Mouse (Mus musculus): ENCODE results near the gene Olfr1418. TPM values are rescaled to one million over a fixed set of nuclear protein-coding genes. Genes with fewer than 3 reads are reported as not detected.
"Not testable (repeated sequence)": the region's sequence is repeated elsewhere in the genome, so short reads cannot be mapped to it uniquely, and the experiment has no call there.

The Olfr1418 gene
- total RNA-seq (2014; fragmentation: Nextera tagmentation) (not detected in 2 replicates), total RNA-seq (2017) (0.11 and 0.17 TPM in 2 replicates), polyA plus RNA-seq (2012) (not detected in 2 replicates)

DNA sequence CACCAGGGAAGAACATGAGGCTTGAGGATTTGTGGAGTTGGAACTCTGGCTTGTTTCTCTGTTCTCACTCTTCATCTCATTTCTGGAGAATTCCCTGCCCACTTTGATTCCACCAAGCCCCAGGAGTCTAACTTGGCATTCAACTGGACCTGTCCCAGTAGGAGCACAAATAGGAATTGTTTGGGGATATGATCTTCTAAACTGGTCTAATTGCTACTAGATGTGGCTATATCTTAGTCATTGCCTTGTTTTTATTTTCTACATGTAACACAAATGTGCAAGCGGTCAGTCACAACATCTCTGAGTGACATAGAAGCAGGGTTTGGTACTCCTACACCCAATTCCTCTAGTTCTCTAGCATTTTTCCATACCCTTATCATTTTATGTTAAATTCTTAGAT lies at the start of gene Olfr1418:
Gene Olfr1418 (minus strand): TSS at position 101 of the 400 bp plus-strand sequence.
- Histone ChIP-seq H3K36me3 (replicated peaks) (no peaks in the 10 kb centered on the region), H3K4me1 (ENCODE audit: insufficient read depth, low read depth, low read length) (no peaks in the 10 kb centered on the region), H3K4me3 (ENCODE audit: low read depth, low read length) (no peak within 1 kb of the TSS), H3K9me3 (replicated peaks) (no peaks in the 10 kb centered on the region), H3K27me3 (ENCODE audit: insufficient read depth, low read length) (no peaks in the 10 kb centered on the region)
- DNase-seq (ENCODE audit: low spot score) = no peak
- no peak for ATAC-seq (ENCODE audit: extremely low read depth, insufficient number of reproducible peaks, low FRiP score, poor library complexity, severe bottlenecking)
- TF ChIP-seq TAL1 (conservative IDR thresholded peaks at IDR 0.05; ENCODE audit: low read depth, low read length) = no peak

DNA sequence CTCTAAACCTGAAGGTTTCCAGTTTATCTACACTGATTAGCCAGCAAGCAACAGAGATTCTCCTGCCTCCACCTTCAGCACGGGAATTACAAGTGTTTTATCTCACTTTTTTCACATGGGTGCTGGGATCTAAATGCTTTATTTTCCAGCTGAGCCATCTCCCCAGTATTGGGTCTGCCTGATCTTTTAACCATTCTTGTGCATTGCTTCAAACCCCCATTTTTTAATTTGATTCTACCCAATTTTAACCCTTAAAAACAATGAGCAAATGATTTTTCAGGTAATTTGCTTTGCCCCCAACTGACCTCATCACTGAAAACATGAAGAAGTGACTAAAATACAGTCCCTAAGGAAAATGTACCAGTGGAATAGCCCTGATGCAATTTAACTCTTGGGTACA lies 25.4 kb upstream of the Olfr1418 start, which contains the start of gene Olfr1420:
Gene Olfr1420 (plus strand): TSS at position 301 of the 400 bp plus-strand sequence.
- no peaks in the 10 kb centered on the region for H3K4me1 ChIP-seq (ENCODE audit: insufficient read depth, low read depth, low read length)
- ATAC-seq (ENCODE audit: extremely low read depth, insufficient number of reproducible peaks, low FRiP score, poor library complexity, severe bottlenecking) (no peak), DNase-seq (ENCODE audit: low spot score) (no peak)
- H3K9me3 ChIP-seq (replicated peaks) = no peaks in the 10 kb centered on the region
- TF ChIP-seq GATA2 (IDR thresholded peaks at IDR 0.05; ENCODE audit: borderline replicate concordance, low read depth, low read length) (no peak), CTCF (IDR thresholded peaks at IDR 0.05; ENCODE audit: low read depth, low read length) (no peak), GATA1 (IDR thresholded peaks at IDR 0.05; ENCODE audit: borderline replicate concordance, low read length) (no peak)
- H3K27me3 ChIP-seq (ENCODE audit: insufficient read depth, low read length) = peaks cover 4% of the 10 kb centered on the region
- no peaks in the 10 kb centered on the region for H3K36me3 ChIP-seq (replicated peaks)
- no peak within 1 kb of the TSS for H3K4me3 ChIP-seq (ENCODE audit: low read depth, low read length)

- H3K4me1 ChIP-seq (ENCODE audit: insufficient read depth, low read depth, low read length); H3K4me3 ChIP-seq (ENCODE audit: low read depth, low read length); H3K9me3 ChIP-seq (replicated peaks); H3K27me3 ChIP-seq (ENCODE audit: insufficient read depth, low read length); ATAC-seq (ENCODE audit: extremely low read depth, insufficient number of reproducible peaks, low FRiP score, poor library complexity, severe bottlenecking); DNase-seq (ENCODE audit: low spot score); H3K36me3 ChIP-seq (replicated peaks): not testable (repeated sequence)
Observed at GRCm38 (mm10) chr19:11878404-11878803, 17.5 kb upstream of the Olfr1418 start.

DNA sequence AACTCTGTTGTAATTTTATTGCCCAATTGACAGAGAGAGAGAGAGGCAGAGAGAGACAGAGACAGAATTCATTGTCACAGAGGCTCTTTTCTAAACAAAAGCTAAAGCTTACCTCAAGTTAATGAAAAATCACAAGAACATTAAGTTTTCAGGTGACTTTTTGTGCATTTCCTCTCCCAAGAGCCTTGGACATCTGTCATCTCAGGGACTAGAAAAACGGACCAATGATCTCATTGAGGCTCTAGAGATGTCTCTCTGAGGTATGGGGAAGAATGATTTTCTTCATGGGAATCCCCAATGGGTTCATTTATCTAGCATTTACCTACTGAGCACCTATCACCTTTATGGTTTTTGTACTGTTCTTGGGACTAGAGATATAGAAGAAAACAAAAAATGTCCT lies 14.1 kb upstream of the Olfr1418 start, which contains the start of gene Olfr1419:
Gene Olfr1419 (minus strand): TSS at position 101 of the 400 bp plus-strand sequence.
- TF ChIP-seq GATA1 (IDR thresholded peaks at IDR 0.05; ENCODE audit: borderline replicate concordance, low read length) = no peak
- TF ChIP-seq GATA2 (IDR thresholded peaks at IDR 0.05; ENCODE audit: borderline replicate concordance, low read depth, low read length) = no peak
- no peak for TF ChIP-seq CTCF (IDR thresholded peaks at IDR 0.05; ENCODE audit: low read depth, low read length)
- TF ChIP-seq TAL1 (conservative IDR thresholded peaks at IDR 0.05; ENCODE audit: low read depth, low read length) = no peak
- TF ChIP-seq POLR2AphosphoS5 (IDR thresholded peaks at IDR 0.05; ENCODE audit: insufficient replicate concordance, low read depth, low read length) = no peak
- Histone ChIP-seq H3K4me1 (ENCODE audit: insufficient read depth, low read depth, low read length) (no peaks in the 10 kb centered on the region; the same call in 1 of the 2 replicates), H3K36me3 (replicated peaks) (no peaks in the 10 kb centered on the region), H3K4me3 (ENCODE audit: low read depth, low read length) (no peak within 1 kb of the TSS), H3K9me3 (replicated peaks) (no peaks in the 10 kb centered on the region), H3K27me3 (ENCODE audit: insufficient read depth, low read length) (peaks cover 5% of the 10 kb centered on the region)
- DNase-seq (ENCODE audit: low spot score) (no peak), ATAC-seq (ENCODE audit: extremely low read depth, insufficient number of reproducible peaks, low FRiP score, poor library complexity, severe bottlenecking) (no peak)

GRCm38 (mm10) chr19:11867837-11868236 lies 7.0 kb upstream of the Olfr1418 start:
- no peaks in the 10 kb centered on the region for H3K36me3 ChIP-seq (replicated peaks)
- TF ChIP-seq CTCF (IDR thresholded peaks at IDR 0.05; ENCODE audit: low read depth, low read length) = no peak
- H3K27me3 ChIP-seq (ENCODE audit: insufficient read depth, low read length) = no peaks in the 10 kb centered on the region
- H3K4me1 ChIP-seq (ENCODE audit: insufficient read depth, low read depth, low read length) = no peaks in the 10 kb centered on the region
- no peak overlapping the region for H3K4me3 ChIP-seq (ENCODE audit: low read depth, low read length)
- 0 out of 2 replicates have a peak, but pooled peaks cover 2% of the 10 kb centered on the region for H3K9me3 ChIP-seq (replicated peaks)
- DNase-seq (ENCODE audit: low spot score) = no peak
- no peak for ATAC-seq (ENCODE audit: extremely low read depth, insufficient number of reproducible peaks, low FRiP score, poor library complexity, severe bottlenecking)

GRCm38 (mm10) chr19:11856506-11856905 lies 4.4 kb downstream of the Olfr1418 start:
- no peak for ATAC-seq (ENCODE audit: extremely low read depth, insufficient number of reproducible peaks, low FRiP score, poor library complexity, severe bottlenecking)
- DNase-seq (ENCODE audit: low spot score) = no peak
- TF ChIP-seq POLR2AphosphoS5 (IDR thresholded peaks at IDR 0.05; ENCODE audit: insufficient replicate concordance, low read depth, low read length) = no peak
- TF ChIP-seq TAL1 (conservative IDR thresholded peaks at IDR 0.05; ENCODE audit: low read depth, low read length) = no peak
- TF ChIP-seq GATA2 (IDR thresholded peaks at IDR 0.05; ENCODE audit: borderline replicate concordance, low read depth, low read length) = no peak
- TF ChIP-seq GATA1 (IDR thresholded peaks at IDR 0.05; ENCODE audit: borderline replicate concordance, low read length) = no peak
- TF ChIP-seq CTCF (IDR thresholded peaks at IDR 0.05; ENCODE audit: low read depth, low read length) = no peak
- Histone ChIP-seq H3K27me3 (ENCODE audit: insufficient read depth, low read length) (peaks cover 3% of the 10 kb centered on the region; the same call in 1 of the 2 replicates), H3K9me3 (replicated peaks) (no peaks in the 10 kb centered on the region), H3K4me3 (ENCODE audit: low read depth, low read length) (no peak overlapping the region), H3K4me1 (ENCODE audit: insufficient read depth, low read depth, low read length) (no peaks in the 10 kb centered on the region), H3K36me3 (replicated peaks) (no peaks in the 10 kb centered on the region)

GRCm38 (mm10) chr19:11854821-11855220 lies 6.0 kb downstream of the Olfr1418 start:
- no peak overlapping the region for H3K4me3 ChIP-seq (ENCODE audit: low read depth, low read length)

More at GRCm38 (mm10) chr19:11854821-11855220, 6.0 kb downstream of the Olfr1418 start:
- ATAC-seq (ENCODE audit: extremely low read depth, insufficient number of reproducible peaks, low FRiP score, poor library complexity, severe bottlenecking) (no peak), DNase-seq (ENCODE audit: low spot score) (no peak)
- H3K27me3 ChIP-seq (ENCODE audit: insufficient read depth, low read length) = peaks cover 3% of the 10 kb centered on the region
- no peaks in the 10 kb centered on the region for H3K36me3 ChIP-seq (replicated peaks)
- no peaks in the 10 kb centered on the region for H3K9me3 ChIP-seq (replicated peaks)
- H3K4me1 ChIP-seq (ENCODE audit: insufficient read depth, low read depth, low read length) = no peaks in the 10 kb centered on the region
- TF ChIP-seq GATA2 (IDR thresholded peaks at IDR 0.05; ENCODE audit: borderline replicate concordance, low read depth, low read length) (no peak), CTCF (IDR thresholded peaks at IDR 0.05; ENCODE audit: low read depth, low read length) (no peak), TAL1 (conservative IDR thresholded peaks at IDR 0.05; ENCODE audit: low read depth, low read length) (no peak), GATA1 (IDR thresholded peaks at IDR 0.05; ENCODE audit: borderline replicate concordance, low read length) (no peak), POLR2AphosphoS5 (IDR thresholded peaks at IDR 0.05; ENCODE audit: insufficient replicate concordance, low read depth, low read length) (no peak)

All from G1E (cell line).